11 mouse cellular contexts compared by ENCODE assay signal in genomic region chr4:47518551-47519181, GRCm38 (mm10). TPM values are rescaled to one million over a fixed set of nuclear protein-coding genes. Genes with fewer than 3 reads are reported as not detected.
DNase-seq lines count a peak whose midpoint lies in the region; ATAC-seq lines count a peak whose summit lies in the region.
"Had no signal": no experiment of that assay in that cellular context is flagged by ENCODE, and none has a peak within 500 bp of the region (broad histone marks: within the 10 kb centered on the region; RNA-seq: fewer than 3 reads in every experiment).

No protein-coding gene starts in this region.

- peak; percentile 83 for DNase-seq in left cerebral cortex, postnatal 4 days
- peak; percentile 47 for DNase-seq in thymus, postnatal 14 days
- DNase-seq in embryo, embryonic 10.5 days (ENCODE audit: low spot score), result no peak
- DNase-seq in adrenal gland, postnatal 25 days, result no peak
- no peak for DNase-seq in natural killer cell, adult 2 months (ENCODE audit: low spot score in 2 of 2)
- DNase-seq: heart, postnatal 10 days; lung, postnatal 4 days had no signal

- 30% methylated on average over 12 of the region's 12 CpGs for WGBS in forebrain, embryonic 15.5 days

- no peak for ATAC-seq in megakaryocyte, adult 5-6 weeks (ENCODE audit: poor library complexity, severe bottlenecking)
- ATAC-seq in forebrain, embryonic 15.5 days (replicated peaks), result peak; percentile 67

- no peaks in the 10 kb centered on the region for H3K36me3 ChIP-seq in megakaryocyte, embryonic 14.5 days (replicated peaks; ENCODE audit: low read length)
- H3K36me3 ChIP-seq in forebrain, embryonic 15.5 days, result no peaks in the 10 kb centered on the region
- H3K36me3 ChIP-seq: stomach, embryonic 15.5 days had no signal

- no peaks in the 10 kb centered on the region for H3K9me3 ChIP-seq in megakaryocyte, embryonic 14.5 days
- H3K9me3 ChIP-seq in forebrain, embryonic 15.5 days, result no peaks in the 10 kb centered on the region
- H3K9me3 ChIP-seq: stomach, embryonic 15.5 days had no signal

- H3K4me3 ChIP-seq in megakaryocyte, embryonic 14.5 days (replicated peaks), result peak overlapping the region; percentile 18
- no peak overlapping the region for H3K4me3 ChIP-seq in forebrain, embryonic 15.5 days
- H3K4me3 ChIP-seq: stomach, embryonic 15.5 days had no signal

- peak overlapping the region; percentile 81 for H3K27ac ChIP-seq in forebrain, embryonic 15.5 days (replicated peaks)
- H3K27ac ChIP-seq: stomach, embryonic 15.5 days had no signal

- peaks cover 14% of the 10 kb centered on the region for H3K27me3 ChIP-seq in megakaryocyte, embryonic 14.5 days (replicated peaks)
- H3K27me3 ChIP-seq in forebrain, embryonic 15.5 days, result no peaks in the 10 kb centered on the region
- H3K27me3 ChIP-seq: stomach, embryonic 15.5 days had no signal

- intact Hi-C loops in left cerebral cortex, postnatal 4 days (cut with DNase I), result no loop called here

- no peak overlapping the region for H3K9ac ChIP-seq in forebrain, embryonic 15.5 days (replicated peaks)
- H3K9ac ChIP-seq: stomach, embryonic 15.5 days had no signal

- no peaks in the 10 kb centered on the region for H3K4me1 ChIP-seq in megakaryocyte, embryonic 14.5 days
- peaks cover 17% of the 10 kb centered on the region for H3K4me1 ChIP-seq in forebrain, embryonic 15.5 days
- H3K4me1 ChIP-seq: stomach, embryonic 15.5 days had no signal

- H3K4me2 ChIP-seq in forebrain, embryonic 15.5 days (replicated peaks), result no peak overlapping the region
- H3K4me2 ChIP-seq: stomach, embryonic 15.5 days had no signal

RNA-seq across cellular contexts. Expression of gene Sec61b, which starts 44.2 kb away (rescaled TPM):
- polyA plus RNA-seq in megakaryocyte, embryonic 14.5 days (2012; ENCODE audit: insufficient read depth, low replicate concordance), result 360 and 636 TPM in 2 replicates
- total RNA-seq in megakaryocyte, adult 5-6 weeks (2015), result 382 and 449 TPM in 2 replicates
- total RNA-seq in megakaryocyte, adult 5-6 weeks (2017), result 285 and 302 TPM in 2 replicates
- polyA plus RNA-seq in forebrain, embryonic 15.5 days (2015; fragmentation: Nextera tagmentation; extraction: Ambion mirVana), result 256 and 269 TPM in 2 replicates
- 10 to 100 TPM; 82.0 to 97.7 TPM for total RNA-seq in left cerebral cortex, postnatal 4 days (2021)
- total RNA-seq in adrenal gland, postnatal 25 days (2021), result 216 and 222 TPM in 2 replicates

RNA-seq across cellular contexts. Expression of gene Alg2, which starts 44.5 kb away (rescaled TPM):
- 0.54 and 7.1 TPM in 2 replicates for polyA plus RNA-seq in megakaryocyte, embryonic 14.5 days (2012; ENCODE audit: insufficient read depth, low replicate concordance)
- total RNA-seq in megakaryocyte, adult 5-6 weeks (2015), result 11.5 and 19.1 TPM in 2 replicates
- total RNA-seq in megakaryocyte, adult 5-6 weeks (2017), result 7.9 and 10.8 TPM in 2 replicates
- 192 and 207 TPM in 2 replicates for polyA plus RNA-seq in forebrain, embryonic 15.5 days (2015; fragmentation: Nextera tagmentation; extraction: Ambion mirVana)
- 100 to 1,000 TPM; 169 to 175 TPM for total RNA-seq in left cerebral cortex, postnatal 4 days (2021)
- 138 and 149 TPM in 2 replicates for total RNA-seq in adrenal gland, postnatal 25 days (2021)

Comparison
In these comparisons a context has a peak if more than half of its experiments do, and no peak if none do; other contexts are left out.
1. DNase-seq: peak in left cerebral cortex, postnatal 4 days (single experiment) and thymus, postnatal 14 days (single experiment); none in embryo, embryonic 10.5 days (single experiment), adrenal gland, postnatal 25 days (single experiment) and natural killer cell, adult 2 months (0 of 2).